Mouse (Mus musculus) hindbrain, embryonic 11.5 days (tissue): ENCODE data around the gene Ly9. TPM values are rescaled to one million over a fixed set of nuclear protein-coding genes. Genes with fewer than 3 reads are reported as not detected.

Experiments used
- ATAC-seq: fragments of 200-750 bp; cut with Nextera tagmentation; 2 replicates; pipeline ENCODE4 v1.8.0; 2017; ENCODE audit warnings: mild to moderate bottlenecking, moderate TSS enrichment, moderate library complexity; ENCODE audit not compliant: low FRiP score
- DNase-seq: peaks from one replicate; pipeline ENCODE4 v3.0.0-alpha.2; 2015; ENCODE audit warnings: low spot score
- H3K27ac ChIP-seq: fragments of 300-500 bp; sonication (generic); 2 replicates; pipeline ENCODE4 v1.5.1; 2014; ENCODE audit warnings: mild to moderate bottlenecking, low read depth, low read length
- H3K27me3 ChIP-seq: fragments of 300-500 bp; sonication (generic); 2 replicates; pipeline ENCODE4 v1.6.1; 2014; ENCODE audit warnings: mild to moderate bottlenecking, low read length, moderate library complexity, mixed read lengths; ENCODE audit not compliant: control insufficient read depth, insufficient read depth
- H3K36me3 ChIP-seq: fragments of 300-500 bp; sonication (generic); 2 replicates; pipeline ENCODE4 v1.6.1; 2014; ENCODE audit warnings: mild to moderate bottlenecking, low read length, moderate library complexity, mixed read lengths; ENCODE audit not compliant: control insufficient read depth, insufficient read depth
- H3K4me1 ChIP-seq: fragments of 300-500 bp; sonication (generic); replicated peaks from 2 replicates; pipeline ENCODE4 v1.6.1; 2014; ENCODE audit warnings: low read length, mixed read lengths; ENCODE audit not compliant: control insufficient read depth, insufficient read depth
- H3K4me2 ChIP-seq: fragments of 300-500 bp; sonication (generic); replicated peaks from 2 replicates; pipeline ENCODE4 v1.6.1; 2014; ENCODE audit warnings: mild to moderate bottlenecking, low read depth, low read length
- H3K4me3 ChIP-seq: fragments of 300-500 bp; sonication (generic); 2 replicates; pipeline ENCODE4 v1.5.1; 2014; ENCODE audit warnings: low read depth, low read length
- H3K9ac ChIP-seq: fragments of 300-500 bp; sonication (generic); 2 replicates; pipeline ENCODE4 v1.6.1; 2014; ENCODE audit warnings: low read depth, low read length
- H3K9me3 ChIP-seq: fragments of 300-500 bp; sonication (generic); 2 replicates; pipeline ENCODE4 v1.6.1; 2016; ENCODE audit warnings: low read length; ENCODE audit not compliant: control insufficient read depth
- WGBS: fragments of 180-500 bp; shearing (Covaris S2); extraction: QIAGEN DNeasy Blood & Tissue Kit; methylation state at CpG from one replicate; pipeline ENCODE4 v1.1.7; 2014; 5-methylcytosine and 5-hydroxymethylcytosine counted together
- polyA plus RNA-seq: library from polyadenylated mRNA; unstranded; fragments of >200 nt; fragmentation: Nextera tagmentation; extraction: Ambion mirVana; gene quantifications from 2 replicates; pipeline ENCODE4 v1.2.1, GENCODE M21; 2014

Ly9 gene
- polyA plus RNA-seq, 1 experiment from 2014 or later: not detected

DNA sequence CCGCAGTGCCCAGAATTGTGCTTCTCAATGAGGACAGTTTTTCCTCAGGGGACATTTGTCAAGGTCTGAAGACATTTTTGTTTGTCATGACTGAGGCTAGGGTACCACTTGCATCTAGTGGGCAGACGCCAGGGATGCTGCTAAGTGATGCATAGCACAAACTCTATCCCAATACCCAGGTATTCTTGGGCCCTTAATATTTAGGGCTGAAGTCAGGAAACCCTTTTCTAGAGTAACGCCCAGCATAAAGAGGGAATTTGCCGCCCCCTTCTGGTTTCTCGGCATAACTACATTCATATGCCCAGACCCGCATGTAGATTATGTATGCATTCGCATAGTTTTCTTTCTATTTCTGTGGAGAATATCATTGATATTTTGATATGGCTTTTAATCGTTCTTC lies 40.4 kb downstream of the Ly9 start:
- WGBS: 27% methylated on average over 8 of the region's 8 CpGs
- ATAC-seq (peak; percentile 65; the same call in 1 of the 2 replicates), DNase-seq (peak; percentile 74)
- Histone ChIP-seq H3K4me2 (no peak overlapping the region), H3K27ac (no peak overlapping the region), H3K9ac (no peak overlapping the region), H3K27me3 (no peaks in the 10 kb centered on the region), H3K36me3 (no peaks in the 10 kb centered on the region), H3K9me3 (no peaks in the 10 kb centered on the region), H3K4me1 (no peaks in the 10 kb centered on the region), H3K4me3 (no peak overlapping the region)

DNA sequence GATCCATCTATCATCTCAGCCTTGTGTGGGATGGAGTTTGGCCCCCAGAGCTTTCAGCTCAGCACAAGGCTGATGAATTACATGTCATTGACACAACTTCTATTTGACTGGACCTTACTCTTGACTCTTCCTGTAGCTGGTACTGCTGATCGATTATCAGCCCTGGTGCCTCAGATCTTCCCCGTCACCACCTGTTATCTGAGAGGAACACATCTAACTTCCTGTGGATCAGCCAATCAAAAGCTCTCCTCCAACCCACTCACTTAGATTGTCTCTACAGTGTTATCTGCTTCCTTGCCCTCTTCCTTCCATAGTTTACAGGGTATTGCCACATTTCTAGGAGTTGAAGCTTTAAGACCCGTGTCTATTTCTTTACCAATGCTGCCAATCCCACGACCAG lies 41.3 kb downstream of the Ly9 start:
- 83% methylated on average over 4 of the region's 4 CpGs for WGBS
- no peaks in the 10 kb centered on the region for H3K9me3 ChIP-seq
- H3K36me3 ChIP-seq: no peaks in the 10 kb centered on the region
- H3K27ac ChIP-seq: no peak overlapping the region
- DNase-seq: no peak
- H3K27me3 ChIP-seq: no peaks in the 10 kb centered on the region
- no peaks in the 10 kb centered on the region for H3K4me1 ChIP-seq
- no peak for ATAC-seq
- H3K9ac ChIP-seq: no peak overlapping the region
- no peak overlapping the region for H3K4me3 ChIP-seq
- H3K4me2 ChIP-seq: no peak overlapping the region

DNA sequence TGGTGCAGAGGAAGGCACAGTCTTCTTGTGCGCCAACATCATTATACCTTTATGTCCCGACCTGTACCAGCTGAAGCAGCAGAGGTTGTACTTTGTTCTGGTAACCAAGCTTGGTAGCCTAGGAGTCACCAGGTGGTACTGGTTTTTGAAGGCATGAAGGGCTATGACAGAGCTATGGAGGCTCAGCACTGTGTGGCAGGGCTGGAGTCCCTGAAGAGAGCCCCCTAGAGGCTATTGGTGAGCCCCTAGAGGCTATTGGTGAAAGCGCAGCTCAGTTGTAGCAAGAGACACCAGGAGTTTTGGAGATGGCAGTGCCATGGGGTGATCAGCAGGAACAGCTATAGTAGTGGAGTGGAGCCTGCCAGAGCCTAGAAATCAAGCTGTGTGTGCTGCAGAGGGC lies 43.0 kb downstream of the Ly9 start:
- 59% methylated on average over 3 of the region's 3 CpGs for WGBS
- DNase-seq: peak; percentile 49
- Histone ChIP-seq H3K9ac (no peak overlapping the region), H3K27ac (no peak overlapping the region), H3K4me1 (no peaks in the 10 kb centered on the region), H3K4me3 (no peak overlapping the region), H3K9me3 (no peaks in the 10 kb centered on the region), H3K36me3 (no peaks in the 10 kb centered on the region), H3K27me3 (no peaks in the 10 kb centered on the region), H3K4me2 (no peak overlapping the region)
- peak; percentile 32; the same call in 1 of the 2 replicates for ATAC-seq

DNA sequence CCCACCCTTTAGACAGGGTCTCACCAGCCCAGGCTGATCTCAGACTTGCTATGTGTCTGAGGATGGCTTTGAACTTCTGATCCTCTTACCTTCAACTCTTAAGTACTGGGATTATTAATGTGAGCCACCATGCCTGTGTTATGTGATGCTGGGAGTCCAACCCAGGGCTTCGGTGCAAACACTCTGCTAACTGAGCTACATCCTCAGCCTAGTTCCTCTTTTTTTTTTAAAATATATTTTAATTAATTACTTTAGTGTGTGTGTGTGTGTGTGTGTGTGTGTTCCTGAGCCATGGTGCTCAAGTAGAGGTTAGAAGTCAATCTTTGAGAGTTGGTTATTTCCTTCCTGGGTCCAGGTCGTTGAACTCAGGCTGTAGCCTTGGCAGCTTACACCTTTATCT lies 44.2 kb downstream of the Ly9 start:
- WGBS: 82% methylated on average over 2 of the region's 2 CpGs
- Histone ChIP-seq H3K27me3 (no peaks in the 10 kb centered on the region), H3K27ac (no peak overlapping the region), H3K9ac (no peak overlapping the region), H3K4me1 (no peaks in the 10 kb centered on the region), H3K4me3 (no peak overlapping the region), H3K9me3 (no peaks in the 10 kb centered on the region), H3K36me3 (no peaks in the 10 kb centered on the region), H3K4me2 (no peak overlapping the region)
- DNase-seq (no peak), ATAC-seq (no peak)

DNA sequence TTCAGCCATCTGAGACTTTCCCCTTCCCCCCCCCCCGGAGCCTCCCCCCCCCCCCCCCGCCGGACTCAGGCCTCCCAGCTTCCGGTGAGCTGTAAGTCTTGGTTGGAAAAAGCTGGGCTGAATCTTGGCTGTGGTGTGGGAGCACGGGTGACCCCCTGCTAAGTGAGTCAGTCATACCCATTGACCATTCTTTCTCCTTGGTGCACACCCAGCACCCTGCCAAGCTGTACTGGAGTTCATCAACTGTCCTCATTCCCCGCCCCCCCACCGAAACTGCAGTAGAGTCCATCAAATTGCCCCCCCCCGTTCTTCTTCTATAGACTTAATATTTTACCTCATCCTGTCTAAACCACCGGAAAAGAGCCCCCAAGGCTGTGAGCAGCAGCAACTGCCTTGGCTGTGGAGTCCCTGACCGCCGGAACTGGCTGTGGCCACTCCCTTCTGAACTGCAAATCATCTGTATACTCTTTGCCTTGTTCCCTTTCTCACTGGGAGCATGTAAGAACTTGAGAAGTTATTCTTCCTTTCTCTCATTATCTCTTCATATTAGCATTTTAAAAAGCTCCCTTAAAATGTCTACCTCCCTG lies 45.5 kb downstream of the Ly9 start:
- ATAC-seq (no peak), DNase-seq (no peak)
- Histone ChIP-seq H3K4me3 (no peak overlapping the region), H3K36me3 (no peaks in the 10 kb centered on the region), H3K9me3 (no peaks in the 10 kb centered on the region), H3K27ac (no peak overlapping the region), H3K4me2 (no peak overlapping the region), H3K4me1 (no peaks in the 10 kb centered on the region), H3K27me3 (no peaks in the 10 kb centered on the region), H3K9ac (no peak overlapping the region)
- 72% methylated on average over 8 of the region's 11 CpGs for WGBS

DNA sequence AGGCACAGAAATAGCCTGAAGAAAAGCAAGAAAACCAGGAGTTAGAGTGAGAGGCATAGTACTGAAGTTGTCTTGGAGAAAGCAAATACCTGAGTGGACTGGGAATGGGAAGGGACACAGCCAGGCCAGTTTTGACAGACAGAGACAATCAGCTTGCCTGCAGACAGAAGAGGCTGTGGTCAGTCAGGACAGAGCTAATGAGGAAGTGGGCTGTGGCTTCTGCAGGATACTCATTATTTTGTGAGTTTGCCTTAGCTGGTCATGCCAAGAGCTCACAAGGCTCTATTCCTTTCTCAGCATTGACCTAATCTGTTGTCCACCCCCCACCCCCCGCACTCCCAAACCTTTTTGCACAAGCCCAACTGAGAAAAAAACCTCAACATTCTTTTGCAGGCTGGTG lies 46.0 kb downstream of the Ly9 start:
- Histone ChIP-seq H3K9me3 (no peaks in the 10 kb centered on the region), H3K36me3 (no peaks in the 10 kb centered on the region), H3K4me3 (no peak overlapping the region), H3K4me1 (no peaks in the 10 kb centered on the region), H3K27me3 (no peaks in the 10 kb centered on the region), H3K4me2 (no peak overlapping the region), H3K9ac (no peak overlapping the region), H3K27ac (no peak overlapping the region)
- DNase-seq (no peak), ATAC-seq (no peak)
- WGBS: 87% methylated on average over 1 of the region's 1 CpGs

DNA sequence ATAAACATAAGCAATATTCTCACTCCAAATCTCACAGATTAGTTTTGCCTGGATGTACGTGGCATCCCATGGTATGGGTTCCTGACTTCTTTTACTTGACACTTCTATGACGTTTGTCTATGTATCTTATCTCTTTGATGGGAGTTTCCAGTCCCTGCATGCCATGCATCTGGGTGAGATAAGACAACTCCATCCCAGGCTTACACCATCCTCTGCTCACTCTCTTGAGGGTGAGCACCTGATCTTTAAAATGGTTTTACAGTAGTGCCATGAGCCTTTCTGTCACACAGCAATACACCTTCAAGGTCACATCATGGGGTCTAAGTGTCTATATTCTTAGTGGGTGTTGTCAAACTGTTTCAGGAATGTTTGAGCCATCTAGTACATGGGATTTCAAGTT lies 46.9 kb downstream of the Ly9 start:
- WGBS: 75% methylated on average over 2 of the region's 2 CpGs
- H3K9me3 ChIP-seq: no peaks in the 10 kb centered on the region
- H3K36me3 ChIP-seq: no peaks in the 10 kb centered on the region
- DNase-seq (no peak), ATAC-seq (no peak)
- no peaks in the 10 kb centered on the region for H3K27me3 ChIP-seq
- no peak overlapping the region for H3K27ac ChIP-seq
- no peaks in the 10 kb centered on the region for H3K4me1 ChIP-seq
- no peak overlapping the region for H3K4me2 ChIP-seq
- no peak overlapping the region for H3K4me3 ChIP-seq
- no peak overlapping the region for H3K9ac ChIP-seq

DNA sequence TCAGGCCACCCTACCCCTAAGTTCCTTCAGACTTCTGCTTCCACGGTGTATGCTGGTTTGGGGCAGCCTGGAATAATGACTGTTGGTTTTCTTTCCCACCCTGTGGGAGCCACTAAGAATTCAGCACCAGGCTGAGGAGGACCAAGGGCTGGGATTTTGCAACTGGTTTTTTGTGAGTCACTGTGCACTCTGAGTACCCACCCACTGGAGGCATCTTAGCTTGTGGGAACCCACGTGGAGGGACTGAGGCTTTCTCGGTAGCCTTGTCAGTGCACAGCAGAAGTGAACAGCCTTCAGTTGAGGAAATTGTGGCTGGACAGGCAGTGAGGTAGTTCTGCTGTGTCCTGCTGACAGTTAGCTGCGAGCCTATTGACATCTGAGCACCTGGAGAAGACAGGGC lies 48.3 kb downstream of the Ly9 start, which contains the start of gene Cd244a:
Gene Cd244a, plus strand, starts transcription at position 296 of the 400 bp plus-strand sequence.
- DNase-seq (no peak), ATAC-seq (no peak)
- Histone ChIP-seq H3K9me3 (no peaks in the 10 kb centered on the region), H3K4me2 (no peak within 1 kb of the TSS), H3K9ac (no peak within 1 kb of the TSS), H3K4me1 (no peaks in the 10 kb centered on the region), H3K4me3 (no peak within 1 kb of the TSS), H3K27me3 (no peaks in the 10 kb centered on the region), H3K27ac (no peak within 1 kb of the TSS), H3K36me3 (no peaks in the 10 kb centered on the region)
- 89% methylated on average over 4 of the region's 4 CpGs for WGBS

DNA sequence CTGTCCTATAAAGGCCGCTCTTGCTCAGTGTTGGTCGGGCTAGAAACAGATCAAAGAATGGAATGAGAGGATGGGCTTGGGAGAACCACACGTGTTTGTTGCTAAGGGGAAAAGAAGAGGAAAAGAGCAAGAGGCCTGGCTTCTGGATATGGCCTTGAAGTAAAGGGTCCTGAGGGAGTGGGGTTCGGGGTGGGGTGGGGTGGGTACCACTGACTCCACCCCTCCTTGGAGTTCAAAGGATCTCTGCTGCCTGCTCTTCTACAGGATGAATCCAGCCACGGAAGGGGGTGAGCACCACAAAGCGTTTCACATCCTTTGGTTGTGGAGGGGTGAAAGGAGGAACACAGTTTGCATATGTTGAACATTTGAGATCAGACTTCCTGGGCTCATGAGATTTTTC lies 48.8 kb downstream of the Ly9 start:
- no peak overlapping the region for H3K4me3 ChIP-seq
- no peak overlapping the region for H3K4me2 ChIP-seq
- 80% methylated on average over 6 of the region's 6 CpGs for WGBS
- no peaks in the 10 kb centered on the region for H3K4me1 ChIP-seq
- no peak overlapping the region for H3K27ac ChIP-seq
- DNase-seq: no peak
- no peaks in the 10 kb centered on the region for H3K27me3 ChIP-seq
- no peaks in the 10 kb centered on the region for H3K36me3 ChIP-seq
- no peak for ATAC-seq
- H3K9me3 ChIP-seq: no peaks in the 10 kb centered on the region
- H3K9ac ChIP-seq: no peak overlapping the region
